ENCODE assay signal across 8 mouse cellular contexts in the genomic region with DNA sequence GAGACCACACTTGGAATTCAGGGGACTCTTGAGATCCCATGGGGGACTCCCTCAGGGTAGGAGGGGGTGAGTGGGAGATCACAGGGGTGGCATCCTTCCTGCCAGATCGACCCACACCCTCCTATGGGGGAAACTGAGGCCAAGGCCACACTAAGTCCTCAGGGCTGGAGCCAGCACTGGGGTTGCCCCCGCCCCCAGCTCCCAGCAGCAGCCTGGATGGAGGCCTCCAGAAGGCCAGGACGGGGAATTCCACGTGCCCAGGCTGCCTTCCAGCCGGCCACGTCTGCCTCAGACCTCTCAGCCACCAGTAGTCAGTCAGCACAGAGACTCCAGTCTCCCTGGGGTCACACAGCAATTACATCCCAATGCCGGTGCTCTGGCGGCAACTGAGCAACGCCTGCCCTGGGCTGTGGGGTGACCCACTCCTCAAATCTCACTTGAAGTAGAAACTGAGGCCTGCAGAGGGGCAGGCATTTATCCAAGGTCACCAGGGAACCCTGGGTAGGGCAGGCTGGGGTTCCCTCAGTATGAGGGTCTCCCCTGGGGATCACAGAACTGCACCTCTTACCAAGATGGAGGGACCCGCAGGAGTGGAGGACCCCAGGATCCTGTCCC. TPM values are rescaled to one million over a fixed set of nuclear protein-coding genes. Genes with fewer than 3 reads are reported as not detected.
DNase-seq lines count a peak whose midpoint lies in the region; ATAC-seq and TF ChIP-seq lines count a peak whose summit lies in the region.

No protein-coding gene starts in this region.

- H3K4me1 ChIP-seq in embryonic facial prominence, embryonic 11.5 days (ENCODE audit: control insufficient read depth, insufficient read depth, low read length) = peaks cover 6% of the 10 kb centered on the region
- peaks cover 50% of the 10 kb centered on the region for H3K4me1 ChIP-seq in heart, embryonic 12.5 days (replicated peaks)
- peaks cover 62% of the 10 kb centered on the region for H3K4me1 ChIP-seq in kidney, embryonic 15.5 days
- H3K4me1 ChIP-seq in liver, embryonic 15.5 days (replicated peaks) = peaks cover 45% of the 10 kb centered on the region
- H3K4me1 ChIP-seq in thymus, adult 2 months (replicated peaks; ENCODE audit: control insufficient read depth, insufficient read depth, low read length) = peaks cover 20% of the 10 kb centered on the region

- peak; percentile 82 for DNase-seq in NIH3T3 (ENCODE audit: low read depth)
- no peak for DNase-seq in embryonic facial prominence, embryonic 11.5 days (ENCODE audit: low spot score)
- DNase-seq in ovary, postnatal 36 days (ENCODE audit: low spot score) = peak; percentile 47
- DNase-seq in thymus, adult 2 months = no peak

- TF ChIP-seq CTCF in C2C12 (IDR thresholded peaks at IDR 0.05; ENCODE audit: control insufficient read depth, insufficient read depth, insufficient read length) = no peak
- TF ChIP-seq CTCF in thymus, adult 2 months (IDR thresholded peaks at IDR 0.05; ENCODE audit: borderline replicate concordance, control insufficient read depth, extremely low read depth, insufficient read depth, low read length, poor library complexity) = no peak

- H3K79me2 ChIP-seq in C2C12 (ENCODE audit: control insufficient read depth, insufficient read depth) = peaks cover 89% of the 10 kb centered on the region

- H3K36me3 ChIP-seq in C2C12 (ENCODE audit: control insufficient read depth, insufficient read depth) = peaks cover 32% of the 10 kb centered on the region
- H3K36me3 ChIP-seq in embryonic facial prominence, embryonic 11.5 days (replicated peaks; ENCODE audit: control insufficient read depth, insufficient read depth, low read depth, low read length) = no peaks in the 10 kb centered on the region
- H3K36me3 ChIP-seq in heart, embryonic 12.5 days = peaks cover 5% of the 10 kb centered on the region
- H3K36me3 ChIP-seq in kidney, embryonic 15.5 days = peaks cover 6% of the 10 kb centered on the region; the same call in 1 of the 2 replicates
- H3K36me3 ChIP-seq in liver, embryonic 15.5 days (replicated peaks) = no peaks in the 10 kb centered on the region
- H3K36me3 ChIP-seq in thymus, adult 2 months (ENCODE audit: control insufficient read depth, insufficient read depth, low read length) = no peaks in the 10 kb centered on the region

- TF ChIP-seq POLR2A in thymus, adult 2 months (IDR thresholded peaks at IDR 0.05; ENCODE audit: control insufficient read depth, extremely low read depth, insufficient read depth, low read length, poor library complexity) = no peak

- peaks cover 71% of the 10 kb centered on the region for H3K79me3 ChIP-seq in C2C12 (ENCODE audit: low read depth)

- H3K4me3 ChIP-seq in C2C12 (ENCODE audit: insufficient read depth, poor library complexity, severe bottlenecking) = peak overlapping the region; percentile 91
- no peak overlapping the region for H3K4me3 ChIP-seq in embryonic facial prominence, embryonic 11.5 days (ENCODE audit: low read depth, low read length)
- peak overlapping the region; percentile 65 for H3K4me3 ChIP-seq in heart, embryonic 12.5 days
- peak overlapping the region; percentile 73 for H3K4me3 ChIP-seq in kidney, embryonic 15.5 days (replicated peaks)
- H3K4me3 ChIP-seq in liver, embryonic 15.5 days (replicated peaks) = no peak overlapping the region
- no peak overlapping the region for H3K4me3 ChIP-seq in thymus, adult 2 months (ENCODE audit: control insufficient read depth, insufficient read depth, low read length)

- peak overlapping the region; percentile 25; the same call in 1 of the 2 replicates for H3K9ac ChIP-seq in embryonic facial prominence, embryonic 11.5 days (replicated peaks; ENCODE audit: low read length)
- H3K9ac ChIP-seq in heart, embryonic 12.5 days = peak overlapping the region; percentile 63
- peak overlapping the region; percentile 11; the same call in 1 of the 2 replicates for H3K9ac ChIP-seq in kidney, embryonic 15.5 days
- H3K9ac ChIP-seq in liver, embryonic 15.5 days = no peak overlapping the region

- no peak overlapping the region for H3K27ac ChIP-seq in embryonic facial prominence, embryonic 11.5 days (replicated peaks; ENCODE audit: low read depth, low read length)
- peak overlapping the region; percentile 25; the same call in 1 of the 2 replicates for H3K27ac ChIP-seq in heart, embryonic 12.5 days (ENCODE audit: poor library complexity, severe bottlenecking)
- H3K27ac ChIP-seq in kidney, embryonic 15.5 days = peak overlapping the region; percentile 84
- H3K27ac ChIP-seq in liver, embryonic 15.5 days (replicated peaks) = peak overlapping the region; percentile 9; the same call in 1 of the 2 replicates
- H3K27ac ChIP-seq in thymus, adult 2 months (ENCODE audit: control insufficient read depth, insufficient read depth, low read length) = no peak overlapping the region

- peak overlapping the region; percentile 89 for H3ac ChIP-seq in C2C12 (ENCODE audit: control insufficient read depth, insufficient read length, low read depth)

- no peaks in the 10 kb centered on the region for H3K9me3 ChIP-seq in embryonic facial prominence, embryonic 11.5 days (replicated peaks; ENCODE audit: control insufficient read depth, low read length)
- H3K9me3 ChIP-seq in heart, embryonic 12.5 days (replicated peaks) = no peaks in the 10 kb centered on the region
- no peaks in the 10 kb centered on the region for H3K9me3 ChIP-seq in kidney, embryonic 15.5 days (replicated peaks)
- no peaks in the 10 kb centered on the region for H3K9me3 ChIP-seq in liver, embryonic 15.5 days (replicated peaks)

- ATAC-seq in embryonic facial prominence, embryonic 11.5 days (replicated peaks; ENCODE audit: insufficient number of reproducible peaks, low FRiP score, low TSS enrichment, low read depth) = no peak
- no peak for ATAC-seq in heart, embryonic 12.5 days (ENCODE audit: insufficient number of reproducible peaks, low FRiP score)
- ATAC-seq in kidney, embryonic 15.5 days (replicated peaks; ENCODE audit: low FRiP score) = no peak
- no peak for ATAC-seq in liver, embryonic 15.5 days (ENCODE audit: insufficient read depth)

- peak overlapping the region; percentile 74 for H3K4me2 ChIP-seq in embryonic facial prominence, embryonic 11.5 days (ENCODE audit: low read depth, low read length)
- H3K4me2 ChIP-seq in heart, embryonic 12.5 days = peak overlapping the region; percentile 90
- peak overlapping the region; percentile 91 for H3K4me2 ChIP-seq in kidney, embryonic 15.5 days
- peak overlapping the region; percentile 69; the same call in 1 of the 2 replicates for H3K4me2 ChIP-seq in liver, embryonic 15.5 days

- WGBS in embryonic facial prominence, embryonic 11.5 days = 19% methylated on average over 10 of the region's 10 CpGs
- 37% methylated on average over 10 of the region's 10 CpGs for WGBS in heart, embryonic 12.5 days
- 30% methylated on average over 10 of the region's 10 CpGs for WGBS in kidney, embryonic 15.5 days
- WGBS in liver, embryonic 15.5 days (ENCODE audit: insufficient replicate concordance) = 46% methylated on average over 10 of the region's 10 CpGs
- WGBS in thymus, adult 2 months = 83% methylated on average over 10 of the region's 10 CpGs

- H3K27me3 ChIP-seq in C2C12 (ENCODE audit: control insufficient read depth, insufficient read depth, insufficient read length) = no peaks in the 10 kb centered on the region
- H3K27me3 ChIP-seq in embryonic facial prominence, embryonic 11.5 days (ENCODE audit: control insufficient read depth, insufficient read depth, low read length) = peaks cover 31% of the 10 kb centered on the region
- H3K27me3 ChIP-seq in heart, embryonic 12.5 days (replicated peaks) = peaks cover 4% of the 10 kb centered on the region; the same call in 1 of the 2 replicates
- H3K27me3 ChIP-seq in kidney, embryonic 15.5 days = no peaks in the 10 kb centered on the region
- H3K27me3 ChIP-seq in liver, embryonic 15.5 days = peaks cover 76% of the 10 kb centered on the region
- H3K27me3 ChIP-seq in thymus, adult 2 months (ENCODE audit: control insufficient read depth, insufficient read depth, low read length) = peaks cover 3% of the 10 kb centered on the region; the same call in 1 of the 2 replicates

RNA-seq across cellular contexts. Expression of a gene that starts 30.1 kb away (rescaled TPM):
- 86.7 TPM for polyA plus RNA-seq in C2C12 (2012; fragmentation: generic; extraction: Trizol)
- polyA plus RNA-seq in embryonic facial prominence, embryonic 11.5 days (2014; fragmentation: Nextera tagmentation; extraction: Ambion mirVana) = 13.1 and 16.1 TPM in 2 replicates
- polyA plus RNA-seq in heart, embryonic 12.5 days (2016; fragmentation: Nextera tagmentation; extraction: Ambion mirVana) = 39.3 and 40.7 TPM in 2 replicates
- 67.9 and 84.5 TPM in 2 replicates for polyA plus RNA-seq in kidney, embryonic 15.5 days (2015; fragmentation: Nextera tagmentation; extraction: Ambion mirVana)
- 9.5 and 11.5 TPM in 2 replicates for polyA plus RNA-seq in liver, embryonic 15.5 days (2015; fragmentation: Nextera tagmentation; extraction: Ambion mirVana)
- 26.3 and 26.7 TPM in 2 replicates for polyA plus RNA-seq in thymus, adult 2 months (2012; rRNA removed)

RNA-seq across cellular contexts. Expression of a gene that starts 32.5 kb away (rescaled TPM):
- 0.32 TPM for polyA plus RNA-seq in C2C12 (2012; fragmentation: generic; extraction: Trizol)
- polyA plus RNA-seq in embryonic facial prominence, embryonic 11.5 days (2014; fragmentation: Nextera tagmentation; extraction: Ambion mirVana) = 3.4 and 4.1 TPM in 2 replicates
- 2.9 and 4.3 TPM in 2 replicates for polyA plus RNA-seq in heart, embryonic 12.5 days (2016; fragmentation: Nextera tagmentation; extraction: Ambion mirVana)
- 26.0 and 29.4 TPM in 2 replicates for polyA plus RNA-seq in kidney, embryonic 15.5 days (2015; fragmentation: Nextera tagmentation; extraction: Ambion mirVana)
- 1.9 and 2.3 TPM in 2 replicates for polyA plus RNA-seq in liver, embryonic 15.5 days (2015; fragmentation: Nextera tagmentation; extraction: Ambion mirVana)
- 49.7 and 51.1 TPM in 2 replicates for polyA plus RNA-seq in thymus, adult 2 months (2012; rRNA removed)

RNA-seq across cellular contexts. Expression of a gene that starts 36.5 kb away (rescaled TPM):
- polyA plus RNA-seq in C2C12 (2012; fragmentation: generic; extraction: Trizol) = 0.20 TPM
- 0.63 TPM in 1 of 2 replicates, not detected in the other for polyA plus RNA-seq in embryonic facial prominence, embryonic 11.5 days (2014; fragmentation: Nextera tagmentation; extraction: Ambion mirVana)
- 1.2 and 1.8 TPM in 2 replicates for polyA plus RNA-seq in heart, embryonic 12.5 days (2016; fragmentation: Nextera tagmentation; extraction: Ambion mirVana)
- polyA plus RNA-seq in kidney, embryonic 15.5 days (2015; fragmentation: Nextera tagmentation; extraction: Ambion mirVana) = 1.6 and 2.1 TPM in 2 replicates
- polyA plus RNA-seq in liver, embryonic 15.5 days (2015; fragmentation: Nextera tagmentation; extraction: Ambion mirVana) = 0.56 TPM in 1 of 2 replicates, not detected in the other
- 7.5 and 8.4 TPM in 2 replicates for polyA plus RNA-seq in thymus, adult 2 months (2012; rRNA removed)

RNA-seq across cellular contexts. Expression of a gene that starts 41.1 kb away (rescaled TPM):
- polyA plus RNA-seq in C2C12 (2012; fragmentation: generic; extraction: Trizol) = 1.7 TPM
- polyA plus RNA-seq in embryonic facial prominence, embryonic 11.5 days (2014; fragmentation: Nextera tagmentation; extraction: Ambion mirVana) = 2.5 and 4.1 TPM in 2 replicates
- 1.9 and 2.2 TPM in 2 replicates for polyA plus RNA-seq in heart, embryonic 12.5 days (2016; fragmentation: Nextera tagmentation; extraction: Ambion mirVana)
- 2.5 and 4.1 TPM in 2 replicates for polyA plus RNA-seq in kidney, embryonic 15.5 days (2015; fragmentation: Nextera tagmentation; extraction: Ambion mirVana)
- polyA plus RNA-seq in liver, embryonic 15.5 days (2015; fragmentation: Nextera tagmentation; extraction: Ambion mirVana) = 0.75 and 0.88 TPM in 2 replicates
- polyA plus RNA-seq in thymus, adult 2 months (2012; rRNA removed) = 4.1 and 5.3 TPM in 2 replicates

RNA-seq across cellular contexts. Expression of a gene that starts 41.1 kb away (rescaled TPM):
- polyA plus RNA-seq in C2C12 (2012; fragmentation: generic; extraction: Trizol) = 148 TPM
- polyA plus RNA-seq in embryonic facial prominence, embryonic 11.5 days (2014; fragmentation: Nextera tagmentation; extraction: Ambion mirVana) = 45.0 and 52.5 TPM in 2 replicates
- 66.7 and 66.9 TPM in 2 replicates for polyA plus RNA-seq in heart, embryonic 12.5 days (2016; fragmentation: Nextera tagmentation; extraction: Ambion mirVana)
- 79.7 and 82.2 TPM in 2 replicates for polyA plus RNA-seq in kidney, embryonic 15.5 days (2015; fragmentation: Nextera tagmentation; extraction: Ambion mirVana)
- 50.9 and 56.2 TPM in 2 replicates for polyA plus RNA-seq in liver, embryonic 15.5 days (2015; fragmentation: Nextera tagmentation; extraction: Ambion mirVana)
- polyA plus RNA-seq in thymus, adult 2 months (2012; rRNA removed) = 119 and 123 TPM in 2 replicates

Comparison
In these comparisons a context has a peak if more than half of its experiments do, and no peak if none do; other contexts are left out.
1. H3K4me3 ChIP-seq: peak in C2C12 (single experiment), heart, embryonic 12.5 days (single experiment) and kidney, embryonic 15.5 days (single experiment); none in embryonic facial prominence, embryonic 11.5 days (single experiment), liver, embryonic 15.5 days (single experiment) and thymus, adult 2 months (single experiment).
2. DNase-seq: peak in NIH3T3 (single experiment) and ovary, postnatal 36 days (single experiment); none in embryonic facial prominence, embryonic 11.5 days (single experiment) and thymus, adult 2 months (single experiment).
3. H3K27ac ChIP-seq: peak in heart, embryonic 12.5 days (single experiment), kidney, embryonic 15.5 days (single experiment) and liver, embryonic 15.5 days (single experiment); none in embryonic facial prominence, embryonic 11.5 days (single experiment) and thymus, adult 2 months (single experiment).
4. Peak in every context shown above with its lines, with median percentiles within 50 percentile points of each other: H3K4me2 ChIP-seq.